Mouse (Mus musculus) macrophage (primary cell): ENCODE data around the gene Rad51ap2. TPM values are rescaled to one million over a fixed set of nuclear protein-coding genes. Genes with fewer than 3 reads are reported as not detected.

Experiments
- H3K27ac ChIP-seq: fragments of 350-480 bp; formaldehyde crosslinking; 2 replicates; pipeline ENCODE4 v1.9.0; 2021
- H3K36me3 ChIP-seq: fragments of 350-480 bp; formaldehyde crosslinking; 2 replicates; pipeline ENCODE4 v1.9.0; 2021; ENCODE audit errors: inconsistent target
- H3K4me3 ChIP-seq: fragments of 350-480 bp; formaldehyde crosslinking; 2 replicates; pipeline ENCODE4 v1.9.0; 2021; ENCODE audit errors: inconsistent target
- H3K79me2 ChIP-seq: fragments of 350-480 bp; formaldehyde crosslinking; 2 replicates; pipeline ENCODE4 v1.9.0; 2021; ENCODE audit errors: inconsistent target
- WGBS: methylation state at CpG from one replicate; pipeline ENCODE4 v1.1.7; 2026; ENCODE audit warnings: inconsistent platforms; ENCODE audit not compliant: missing documents; 5-methylcytosine and 5-hydroxymethylcytosine counted together
- polyA plus RNA-seq: library from polyadenylated mRNA; stranded (reverse); fragments of 250-400 nt; gene quantifications from 3 replicates; pipeline ENCODE4 v1.2.4, GENCODE M21; 2018; ENCODE audit warnings: inconsistent platforms
- total RNA-seq, 78 experiments: library from RNA; depleted of rRNA; stranded (reverse); fragments of 250-400 nt; gene quantifications; 1 replicate in 9 of 78; 2 replicates in 24 of 78; 3 replicates in 43 of 78; 4 replicates in 2 of 78; pipeline ENCODE4 v1.2.4; 2018; ENCODE audit warnings: inconsistent platforms in 56 of 78

Gene Rad51ap2
- not detected for total RNA-seq (2018; cell fraction: chromatin; rRNA removed)
- not detected for total RNA-seq (2018; cell fraction: cytosol; rRNA removed)
- not detected for total RNA-seq (2018; cell fraction: nucleus; rRNA removed)
- polyA plus RNA-seq = not detected in 3 replicates

DNA sequence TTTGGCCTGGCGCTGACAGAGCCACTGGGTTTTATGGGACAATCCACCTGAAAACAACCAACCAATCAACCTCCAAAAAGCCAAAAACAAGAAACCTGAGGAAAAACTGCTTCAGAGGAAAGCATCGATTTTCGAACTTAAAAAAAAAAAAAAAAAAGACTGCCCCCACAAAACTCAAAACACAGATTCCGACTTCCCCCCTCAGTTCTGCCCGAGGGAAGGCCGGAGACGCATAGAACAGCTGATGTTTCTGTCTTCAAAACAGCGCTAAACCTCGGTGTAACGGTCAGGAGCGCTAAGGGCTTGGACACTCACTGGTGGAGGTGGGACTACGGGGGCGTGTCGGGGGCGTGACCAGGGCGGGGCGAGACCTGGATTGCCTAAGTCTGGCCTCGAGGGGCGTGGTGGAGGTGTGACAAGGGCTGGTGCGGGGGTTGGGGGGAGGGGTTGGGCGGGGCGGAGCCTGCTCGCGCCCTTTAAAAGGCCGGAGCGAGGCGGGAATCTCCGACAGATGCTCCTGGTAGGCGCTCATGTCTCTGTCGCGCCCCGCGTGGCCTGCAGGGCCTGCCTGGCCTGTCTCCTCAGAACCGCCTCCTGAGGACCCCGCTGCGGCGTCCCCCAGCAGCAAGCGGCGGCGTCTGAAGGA, at the start of gene Rad51ap2:
TSS of gene Rad51ap2 (plus strand) at position 531 of the 646 bp plus-strand sequence.
- Histone ChIP-seq H3K4me3 (no peak within 1 kb of the TSS), H3K27ac (no peak within 1 kb of the TSS), H3K79me2 (no peaks in the 10 kb centered on the region), H3K36me3 (no peaks in the 10 kb centered on the region)
- 2% methylated on average over 40 of the region's 40 CpGs for WGBS

DNA sequence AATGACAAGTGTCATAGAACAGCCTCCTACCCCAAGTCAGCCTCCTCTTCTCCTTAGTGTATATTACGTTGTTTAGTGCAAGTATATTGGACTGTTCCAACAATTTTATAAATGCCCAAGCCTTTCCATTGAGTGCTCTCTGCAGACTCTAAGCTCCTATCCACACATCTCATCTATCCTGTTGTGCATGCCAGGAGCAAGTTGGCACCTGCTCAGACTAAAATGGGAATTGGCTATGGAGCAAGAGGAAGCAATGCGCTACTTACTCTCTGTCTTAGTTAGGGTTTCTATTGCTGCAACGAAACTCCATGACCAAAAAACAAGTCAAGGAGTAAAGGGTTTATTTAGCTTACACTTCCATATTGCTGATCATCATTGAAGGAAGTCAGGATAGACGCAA, 48.2 kb upstream of the Rad51ap2 start:
- H3K4me3 ChIP-seq = no peak overlapping the region
- no peaks in the 10 kb centered on the region for H3K36me3 ChIP-seq
- WGBS = 94% methylated on average over 4 of the region's 4 CpGs
- no peak overlapping the region for H3K27ac ChIP-seq
- H3K79me2 ChIP-seq = no peaks in the 10 kb centered on the region

DNA sequence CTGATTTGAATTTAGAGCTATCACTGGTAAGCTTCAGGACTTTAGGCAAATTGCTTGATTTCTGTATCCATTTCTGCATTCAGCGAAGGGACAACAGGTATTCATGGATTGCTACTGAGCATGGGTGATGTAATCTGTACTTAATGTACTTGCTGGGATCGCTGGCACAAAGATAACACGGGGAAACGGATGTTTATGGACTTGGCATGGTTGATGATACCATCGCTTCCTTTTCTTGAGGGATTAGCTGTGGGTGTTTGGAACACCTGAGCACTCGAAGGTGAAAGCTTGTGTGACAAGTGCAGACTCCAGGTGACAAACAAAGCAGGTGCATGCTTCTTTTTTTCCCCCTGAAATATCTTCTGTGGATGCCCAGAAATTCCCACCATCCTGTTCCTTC, 37.8 kb upstream of the Rad51ap2 start:
- H3K36me3 ChIP-seq = no peaks in the 10 kb centered on the region
- H3K79me2 ChIP-seq = no peaks in the 10 kb centered on the region
- no peak overlapping the region for H3K27ac ChIP-seq
- 88% methylated on average over 6 of the region's 6 CpGs for WGBS
- no peak overlapping the region for H3K4me3 ChIP-seq

DNA sequence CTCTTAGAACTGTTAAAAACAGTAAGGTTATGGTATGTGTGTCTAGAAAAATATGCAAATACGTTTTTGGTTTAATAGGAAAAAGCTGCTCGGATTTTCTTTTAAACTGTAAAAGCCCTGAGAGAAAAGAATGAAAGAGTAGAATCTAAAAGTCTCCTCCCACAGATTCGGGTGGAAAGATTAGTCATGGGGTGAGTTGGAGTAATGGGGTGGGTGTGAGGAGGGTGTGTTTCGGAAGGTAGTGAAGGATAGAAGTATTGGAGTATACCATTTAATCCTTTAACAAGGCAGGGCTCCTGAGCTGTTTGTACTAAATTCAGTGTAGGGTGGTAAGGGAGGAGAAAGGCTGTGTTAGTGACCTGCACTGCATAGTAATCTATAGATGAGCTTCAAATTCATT, 28.5 kb upstream of the Rad51ap2 start:
- 69% methylated on average over 4 of the region's 4 CpGs for whole genome bisulfite sequencing
- Histone ChIP-seq H3K79me2 (no peaks in the 10 kb centered on the region), H3K27ac (no peak overlapping the region), H3K4me3 (no peak overlapping the region), H3K36me3 (no peaks in the 10 kb centered on the region)

DNA sequence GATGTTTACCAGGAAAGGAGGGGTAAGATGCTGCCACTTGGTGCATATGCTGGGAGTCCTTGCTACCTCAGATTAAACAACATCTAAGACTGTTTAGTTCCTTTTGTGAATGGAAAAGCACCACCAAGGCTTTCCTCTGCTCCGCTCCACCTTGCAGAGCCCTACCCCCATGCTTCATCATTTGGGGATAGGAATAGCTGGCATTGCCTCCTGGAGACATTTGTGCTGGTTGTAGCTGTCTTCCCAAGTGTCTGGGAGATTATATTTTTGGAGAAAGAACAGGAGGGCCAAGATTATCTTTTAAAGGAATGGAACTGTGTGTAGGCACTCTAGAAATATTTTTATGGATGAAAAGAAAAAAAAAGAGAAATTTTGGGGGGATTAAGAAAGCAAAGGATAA, 22.8 kb upstream of the Rad51ap2 start:
- Histone ChIP-seq H3K27ac (no peak overlapping the region), H3K79me2 (no peaks in the 10 kb centered on the region), H3K36me3 (no peaks in the 10 kb centered on the region), H3K4me3 (no peak overlapping the region)
- 86% methylated on average over 1 of the region's 1 CpGs for WGBS

DNA sequence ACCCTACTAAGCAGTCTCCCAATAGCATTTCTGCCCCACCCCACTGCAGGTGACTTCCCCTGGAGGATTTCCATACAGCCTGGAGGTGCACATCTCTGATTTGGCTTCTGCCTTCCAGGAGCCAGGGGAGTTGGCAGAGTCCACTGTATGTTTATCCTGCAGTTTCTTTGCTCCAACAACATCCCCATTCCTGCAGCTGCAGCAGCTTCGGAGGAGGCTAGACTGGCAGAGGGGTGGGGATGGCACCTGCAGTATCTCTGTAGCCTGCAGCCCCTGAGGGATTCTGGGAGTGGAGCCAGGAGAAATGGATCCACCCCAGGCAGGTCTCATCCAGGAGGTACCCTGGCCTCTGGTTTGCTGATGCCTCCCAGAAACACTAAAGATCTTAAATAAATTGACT, 22.2 kb upstream of the Rad51ap2 start:
- Histone ChIP-seq H3K36me3 (no peaks in the 10 kb centered on the region), H3K27ac (no peak overlapping the region), H3K79me2 (no peaks in the 10 kb centered on the region), H3K4me3 (no peak overlapping the region)
- 70% methylated on average over 1 of the region's 1 CpGs for WGBS

DNA sequence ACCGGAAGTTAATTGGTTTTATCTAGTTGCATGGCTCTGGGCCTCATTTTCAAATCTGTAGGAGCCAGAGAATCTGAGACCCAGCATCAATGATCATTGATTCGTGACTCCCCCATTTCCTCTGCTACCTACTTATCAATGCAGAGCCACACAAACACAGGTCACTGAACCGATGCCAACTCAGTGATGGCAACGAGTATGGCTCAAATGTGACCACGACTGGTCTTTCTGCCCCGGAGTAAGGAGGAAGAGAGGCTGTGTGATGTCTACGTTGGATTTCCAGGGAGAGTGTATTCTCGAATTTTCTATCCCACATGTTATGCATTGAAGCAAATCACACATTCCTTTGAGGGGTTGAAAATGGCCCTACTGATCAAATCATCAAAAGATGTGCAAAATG, 21.4 kb upstream of the Rad51ap2 start:
- Histone ChIP-seq H3K27ac (no peak overlapping the region), H3K79me2 (no peaks in the 10 kb centered on the region), H3K36me3 (no peaks in the 10 kb centered on the region), H3K4me3 (no peak overlapping the region)
- 75% methylated on average over 8 of the region's 8 CpGs for WGBS

DNA sequence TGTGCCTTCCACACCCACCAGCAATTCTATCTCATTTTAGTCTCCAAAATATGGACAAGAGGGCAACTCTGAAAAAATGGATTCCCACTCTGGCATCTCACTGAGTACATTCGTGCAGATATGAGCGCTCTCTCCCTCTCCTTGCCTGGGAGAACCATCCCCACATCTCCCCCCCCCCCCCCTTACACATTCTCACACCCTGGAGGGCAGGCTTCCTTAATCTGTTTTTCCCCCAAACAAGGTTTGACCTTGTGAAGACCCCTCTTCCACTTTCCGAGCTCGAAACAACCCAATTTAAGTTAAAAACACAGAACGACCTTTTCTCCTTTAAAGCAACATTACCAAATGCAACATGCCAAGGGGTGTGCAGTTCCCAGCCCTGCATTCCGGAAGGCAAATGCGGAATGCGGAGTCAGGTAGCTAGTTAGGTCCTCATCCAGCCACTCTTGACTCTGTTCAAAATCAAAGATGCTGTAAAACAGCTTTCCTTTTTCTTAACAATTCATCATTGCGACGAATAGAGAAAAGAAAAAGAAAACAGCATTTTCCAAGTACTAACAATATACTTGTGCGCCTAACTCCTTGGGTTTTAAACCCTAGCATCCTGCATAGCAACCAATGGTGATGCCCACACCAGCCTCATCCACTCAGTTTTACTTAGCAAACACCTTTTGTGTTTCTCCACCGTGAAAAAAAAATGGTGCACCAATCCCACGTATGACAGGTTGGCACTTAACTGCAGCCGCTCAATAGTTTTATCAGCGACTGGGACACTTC, 20.4 kb upstream of the Rad51ap2 start:
- H3K27ac ChIP-seq = no peak overlapping the region
- no peak overlapping the region for H3K4me3 ChIP-seq
- 20% methylated on average over 15 of the region's 15 CpGs for WGBS
- no peaks in the 10 kb centered on the region for H3K79me2 ChIP-seq
- no peaks in the 10 kb centered on the region for H3K36me3 ChIP-seq

DNA sequence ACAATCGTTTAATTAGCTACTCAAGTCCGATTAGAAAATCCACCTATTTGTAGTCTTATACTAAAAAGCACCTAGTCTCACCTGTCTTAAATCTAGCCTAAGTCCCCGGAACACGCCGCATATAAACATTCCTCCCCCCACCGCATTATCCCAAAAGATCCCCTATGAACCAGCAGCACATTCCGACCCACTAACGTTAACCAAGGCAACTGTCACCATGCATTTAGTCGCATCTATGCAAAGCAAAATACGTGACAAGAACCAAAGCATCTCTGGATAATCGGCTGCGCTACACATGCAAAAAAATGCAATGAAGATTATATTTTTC, 19.9 kb upstream of the Rad51ap2 start:
- WGBS = 8% methylated on average over 12 of the region's 12 CpGs
- no peaks in the 10 kb centered on the region for H3K36me3 ChIP-seq
- H3K4me3 ChIP-seq = no peak overlapping the region
- H3K27ac ChIP-seq = no peak overlapping the region
- H3K79me2 ChIP-seq = no peaks in the 10 kb centered on the region

DNA sequence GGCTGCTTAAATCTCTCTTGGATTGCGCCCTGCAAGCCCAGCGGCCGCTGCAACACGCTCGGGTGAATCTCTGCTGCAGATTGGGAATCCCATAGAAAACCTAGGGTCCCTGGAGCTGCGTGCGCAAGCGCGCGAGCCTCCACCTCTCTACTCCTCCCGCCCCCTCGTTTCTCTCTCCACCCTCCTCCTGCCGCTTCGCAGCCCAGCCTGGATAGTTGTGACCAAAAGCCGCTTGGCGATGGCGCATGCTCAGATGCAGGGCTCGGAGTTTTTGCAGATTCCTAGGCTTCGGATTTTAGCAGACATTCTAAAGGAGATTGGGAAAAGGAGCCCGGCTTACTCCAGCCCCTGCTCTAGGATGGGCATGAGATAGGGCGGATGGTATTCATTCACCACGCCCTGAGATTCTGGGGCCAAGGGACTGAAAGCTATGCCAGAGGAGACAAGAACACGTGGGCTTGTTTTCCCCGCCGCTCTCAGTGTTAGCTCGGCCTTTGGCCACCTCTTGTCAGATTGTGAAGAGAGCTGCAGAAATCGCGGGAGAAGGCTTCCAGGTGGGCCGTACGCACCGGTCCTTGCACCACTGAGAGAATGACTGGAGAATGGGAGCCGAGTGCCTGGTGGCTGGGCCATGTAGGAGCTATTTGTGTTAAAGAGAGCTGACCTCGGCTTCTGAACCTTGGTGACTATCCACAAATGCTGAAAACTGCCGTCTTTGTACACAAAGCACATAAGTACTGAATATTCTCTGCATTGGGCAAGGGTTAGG, 19.2 kb upstream of the Rad51ap2 start, which contains the start of gene Vsnl1:
TSS of gene Vsnl1 (minus strand) at position 117 of the 769 bp plus-strand sequence.
- WGBS = 8% methylated on average over 29 of the region's 34 CpGs
- H3K4me3 ChIP-seq = no peak within 1 kb of the TSS
- H3K79me2 ChIP-seq = no peaks in the 10 kb centered on the region
- H3K27ac ChIP-seq = no peak within 1 kb of the TSS
- no peaks in the 10 kb centered on the region for H3K36me3 ChIP-seq

DNA sequence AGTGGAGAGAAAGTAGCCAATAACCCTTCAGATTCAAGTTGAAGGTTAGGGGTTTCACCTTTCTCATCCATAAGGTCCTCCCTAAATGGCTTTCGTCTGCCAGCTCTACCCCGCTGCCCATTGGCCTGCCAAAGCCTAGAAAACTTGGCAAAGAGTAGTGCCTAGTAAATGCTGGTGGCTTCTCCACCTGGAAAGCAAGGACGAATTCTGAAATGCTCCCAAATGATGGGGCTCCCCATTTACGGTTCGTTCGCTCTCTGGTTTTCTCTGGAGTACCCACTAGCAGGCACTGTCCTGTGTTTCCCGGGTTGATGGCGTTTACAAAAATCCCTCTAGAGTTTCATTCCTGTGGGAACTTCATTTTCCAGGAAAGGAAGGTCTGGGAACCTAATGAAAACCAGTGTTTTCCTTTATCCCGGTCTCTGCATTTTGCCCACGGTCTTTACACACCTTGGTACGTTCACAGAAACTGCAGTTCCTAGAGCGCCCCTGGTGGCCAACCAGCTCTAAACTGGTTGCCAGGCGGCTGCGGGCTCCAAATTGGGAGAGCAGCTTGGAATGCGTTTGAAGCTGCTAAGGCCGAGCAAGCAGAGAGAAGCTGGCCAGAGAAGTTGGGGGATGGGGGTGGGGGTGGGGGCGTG, 18.5 kb upstream of the Rad51ap2 start:
- WGBS = 24% methylated on average over 14 of the region's 17 CpGs
- Histone ChIP-seq H3K79me2 (no peaks in the 10 kb centered on the region), H3K36me3 (no peaks in the 10 kb centered on the region), H3K27ac (no peak overlapping the region), H3K4me3 (no peak overlapping the region)

DNA sequence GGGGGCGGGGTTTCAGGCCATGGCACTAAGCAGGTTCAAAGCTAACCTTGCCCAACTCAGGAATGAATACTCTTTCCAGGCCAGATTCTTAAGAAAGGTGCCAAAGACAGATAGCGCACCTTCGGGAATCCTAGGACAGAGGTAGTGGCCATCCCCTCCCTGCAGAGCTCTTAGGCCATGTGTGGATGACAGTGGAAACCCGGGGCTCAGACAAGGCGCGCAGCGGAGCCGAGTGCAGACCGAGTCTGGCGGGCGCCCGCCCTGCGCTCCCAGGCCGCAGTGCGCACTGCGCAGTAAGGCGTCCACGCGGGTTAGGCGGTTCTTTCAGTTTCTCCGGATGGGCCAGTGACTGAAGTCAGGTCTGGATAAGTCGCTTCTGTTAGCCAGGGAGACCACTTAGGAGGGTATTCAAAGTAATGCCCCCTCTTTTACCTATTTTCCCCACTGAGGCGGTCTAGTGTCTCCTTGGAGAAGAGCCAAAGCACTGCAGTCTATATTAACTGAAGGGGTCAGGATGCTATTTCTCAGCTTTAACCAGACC, 17.9 kb upstream of the Rad51ap2 start:
- Histone ChIP-seq H3K36me3 (no peaks in the 10 kb centered on the region), H3K79me2 (no peaks in the 10 kb centered on the region), H3K27ac (no peak overlapping the region), H3K4me3 (no peak overlapping the region)
- WGBS = 31% methylated on average over 22 of the region's 23 CpGs

DNA sequence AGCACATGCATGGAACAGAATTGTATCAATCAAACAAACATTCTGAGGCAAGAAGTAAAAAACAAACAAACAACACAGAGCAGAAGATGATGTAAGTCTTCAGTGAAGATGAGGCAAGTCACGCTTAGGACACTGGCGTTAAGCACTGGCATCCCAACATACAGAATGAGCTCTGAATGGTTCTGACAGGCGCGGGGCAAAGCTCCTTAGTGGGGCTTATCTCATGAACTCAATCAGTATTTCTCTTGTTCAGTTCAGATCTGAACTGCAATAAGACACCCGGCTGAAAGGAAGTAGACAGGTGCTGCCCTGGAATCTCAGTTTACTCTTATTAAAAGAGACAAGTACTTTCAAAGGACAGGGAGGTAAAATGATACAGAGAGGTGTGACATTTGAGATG, 1.7 kb upstream of the Rad51ap2 start:
- Histone ChIP-seq H3K79me2 (no peaks in the 10 kb centered on the region), H3K27ac (no peak overlapping the region), H3K36me3 (no peaks in the 10 kb centered on the region), H3K4me3 (no peak overlapping the region)
- WGBS = 65% methylated on average over 5 of the region's 5 CpGs

DNA sequence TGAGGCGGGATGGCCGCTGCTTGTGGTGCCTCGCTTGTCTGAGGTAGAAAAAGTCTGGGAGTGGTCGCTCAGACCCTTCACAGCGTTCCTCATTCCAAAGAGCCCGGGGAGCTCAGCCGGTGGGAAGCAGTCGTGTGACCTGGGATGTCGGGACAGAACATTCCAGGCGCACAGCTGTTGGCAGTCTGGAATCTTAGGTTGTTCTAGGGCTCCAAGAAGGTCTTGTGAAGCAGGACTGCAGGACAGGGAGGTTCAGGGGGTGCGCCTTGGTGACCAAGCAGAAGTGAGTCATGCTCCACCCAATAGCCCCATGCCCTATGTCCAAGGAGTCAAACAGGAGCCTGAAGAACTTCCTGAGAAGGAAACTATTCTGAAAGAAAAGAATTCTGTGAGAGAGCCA, 334 bp downstream of the Rad51ap2 start:
- 8% methylated on average over 11 of the region's 11 CpGs for WGBS
- no peak overlapping the region for H3K4me3 ChIP-seq

More for the DNA sequence above, 334 bp downstream of the Rad51ap2 start:
- Histone ChIP-seq H3K79me2 (no peaks in the 10 kb centered on the region), H3K27ac (no peak overlapping the region), H3K36me3 (no peaks in the 10 kb centered on the region)
